Mouse (Mus musculus) liver, postnatal 0 days (tissue): ENCODE results near the gene Mia3.

ENCODE experiments used
- CTCF ChIP-seq: sonication (generic); IDR thresholded peaks from 2 replicates; pipeline ENCODE4 v1.5.1; 2016; ENCODE audit warnings: antibody characterized with exemption, low read depth
- EP300 ChIP-seq: IDR thresholded peaks from 2 replicates; pipeline ENCODE4 v1.6.1; 2016; ENCODE audit warnings: antibody characterized with exemption, low read depth, mild to moderate bottlenecking

GRCm38 (mm10) chr1:183315783-183316182 lies 53.6 kb downstream of the Mia3 start:
- TF ChIP-seq CTCF (peak; percentile 47), EP300 (no peak)
